Mouse (Mus musculus) megakaryocyte, embryonic 14.5 days (primary cell): ENCODE results near the gene Cebpz.

Experiments
- FLI1 ChIP-seq: IDR thresholded peaks from 2 replicates; pipeline ENCODE4 v1.6.1; 2012; ENCODE audit warnings: low read length, inconsistent platforms, mixed read lengths
- GATA1 ChIP-seq: IDR thresholded peaks from 3 replicates; pipeline ENCODE4 v1.6.1; 2012; ENCODE audit warnings: mixed read lengths, low read length, inconsistent platforms, borderline replicate concordance

GRCm38 (mm10) chr17:78882401-78883112 is 54.3 kb downstream of the Cebpz start, which contains the start of gene Eif2ak2:
- TF ChIP-seq GATA1 = no peak
- TF ChIP-seq FLI1 = no peak
